Mouse (Mus musculus): ENCODE data around the gene Entpd3. TPM values are rescaled to one million over a fixed set of nuclear protein-coding genes. Genes with fewer than 3 reads are reported as not detected.

Gene Entpd3
- polyA plus RNA-seq, 1 experiment from 2014 or later, result 0.51 TPM

GRCm38 (mm10) chr9:120579808-120580207 lies 40.2 kb downstream of the Entpd3 start:
- Histone ChIP-seq H3K36me3 (ENCODE audit: control insufficient read depth, insufficient read depth, low read length) (peaks cover 4% of the 10 kb centered on the region), H3K4me3 (ENCODE audit: low read depth, low read length) (no peak overlapping the region), H3K4me1 (replicated peaks; ENCODE audit: control insufficient read depth, insufficient read depth, low read length) (peaks cover 7% of the 10 kb centered on the region; the same call in 1 of the 2 replicates), H3K9ac (ENCODE audit: low read depth, low read length) (no peak overlapping the region), H3K27me3 (ENCODE audit: control insufficient read depth, insufficient read depth, low read length) (no peaks in the 10 kb centered on the region), H3K4me2 (replicated peaks; ENCODE audit: low read depth, low read length) (no peak overlapping the region), H3K27ac (ENCODE audit: low read depth, low read length) (no peak overlapping the region), H3K9me3 (ENCODE audit: control insufficient read depth, low read length) (no peaks in the 10 kb centered on the region)
- 79% methylated on average over 7 of the region's 7 CpGs for WGBS
- DNase-seq (ENCODE audit: low spot score), result no peak
- no peak for ATAC-seq (ENCODE audit: low FRiP score)

- peak overlapping the region; percentile 36; the same call in 1 of the 2 replicates for H3K27ac ChIP-seq (ENCODE audit: low read depth, low read length)
- DNase-seq (ENCODE audit: low spot score), result peak; percentile 71
These were observed 42.5 kb downstream of the Entpd3 start for GRCm38 (mm10) chr9:120581941-120582618.

GRCm38 (mm10) chr9:120582619-120583308 lies 43.1 kb downstream of the Entpd3 start:
- no peaks in the 10 kb centered on the region for H3K36me3 ChIP-seq (ENCODE audit: control insufficient read depth, insufficient read depth, low read length)
- H3K4me3 ChIP-seq (ENCODE audit: low read depth, low read length), result peak overlapping the region; percentile 20
- peaks cover 7% of the 10 kb centered on the region; the same call in 1 of the 2 replicates for H3K4me1 ChIP-seq (replicated peaks; ENCODE audit: control insufficient read depth, insufficient read depth, low read length)
- H3K4me2 ChIP-seq (replicated peaks; ENCODE audit: low read depth, low read length), result peak overlapping the region; percentile 63
- ATAC-seq (ENCODE audit: low FRiP score) (peak; percentile 84), DNase-seq (ENCODE audit: low spot score) (peak; percentile 90)
- H3K9me3 ChIP-seq (ENCODE audit: control insufficient read depth, low read length), result no peaks in the 10 kb centered on the region
- H3K27ac ChIP-seq (ENCODE audit: low read depth, low read length), result peak overlapping the region; percentile 36; the same call in 1 of the 2 replicates
- 9% methylated on average over 28 of the region's 28 CpGs for WGBS
- H3K27me3 ChIP-seq (ENCODE audit: control insufficient read depth, insufficient read depth, low read length), result no peaks in the 10 kb centered on the region
- H3K9ac ChIP-seq (ENCODE audit: low read depth, low read length), result peak overlapping the region; percentile 7; the same call in 1 of the 2 replicates

More at GRCm38 (mm10) chr9:120581941-120582618, 42.5 kb downstream of the Entpd3 start:
- Histone ChIP-seq H3K27me3 (ENCODE audit: control insufficient read depth, insufficient read depth, low read length) (no peaks in the 10 kb centered on the region), H3K9me3 (ENCODE audit: control insufficient read depth, low read length) (no peaks in the 10 kb centered on the region), H3K36me3 (ENCODE audit: control insufficient read depth, insufficient read depth, low read length) (no peaks in the 10 kb centered on the region), H3K9ac (ENCODE audit: low read depth, low read length) (0 out of 2 replicates have a peak overlapping the region, but pooled peaks have one; percentile 7), H3K4me1 (replicated peaks; ENCODE audit: control insufficient read depth, insufficient read depth, low read length) (peaks cover 7% of the 10 kb centered on the region; the same call in 1 of the 2 replicates), H3K4me3 (ENCODE audit: low read depth, low read length) (peak overlapping the region; percentile 20), H3K4me2 (replicated peaks; ENCODE audit: low read depth, low read length) (peak overlapping the region; percentile 63)
- WGBS, result 22% methylated on average over 21 of the region's 21 CpGs
- peak; percentile 56 for ATAC-seq (ENCODE audit: low FRiP score)

- no peak for ATAC-seq (ENCODE audit: low FRiP score)
- Histone ChIP-seq H3K4me3 (ENCODE audit: low read depth, low read length) (no peak overlapping the region), H3K9me3 (ENCODE audit: control insufficient read depth, low read length) (no peaks in the 10 kb centered on the region), H3K27ac (ENCODE audit: low read depth, low read length) (no peak overlapping the region), H3K9ac (ENCODE audit: low read depth, low read length) (no peak overlapping the region), H3K27me3 (ENCODE audit: control insufficient read depth, insufficient read depth, low read length) (no peaks in the 10 kb centered on the region), H3K4me2 (replicated peaks; ENCODE audit: low read depth, low read length) (no peak overlapping the region), H3K36me3 (ENCODE audit: control insufficient read depth, insufficient read depth, low read length) (no peaks in the 10 kb centered on the region), H3K4me1 (replicated peaks; ENCODE audit: control insufficient read depth, insufficient read depth, low read length) (peaks cover 7% of the 10 kb centered on the region; the same call in 1 of the 2 replicates)
- WGBS, result 65% methylated on average over 3 of the region's 3 CpGs
- no peak for DNase-seq (ENCODE audit: low spot score)
These were observed 43.7 kb downstream of the Entpd3 start for GRCm38 (mm10) chr9:120583314-120583713.

- no peak overlapping the region for H3K9ac ChIP-seq (ENCODE audit: low read depth, low read length)
- no peak overlapping the region for H3K4me2 ChIP-seq (replicated peaks; ENCODE audit: low read depth, low read length)
- H3K27me3 ChIP-seq (ENCODE audit: control insufficient read depth, insufficient read depth, low read length), result no peaks in the 10 kb centered on the region
- 19% methylated on average over 3 of the region's 3 CpGs for WGBS
- H3K4me3 ChIP-seq (ENCODE audit: low read depth, low read length), result no peak overlapping the region
- peak; percentile 90 for DNase-seq (ENCODE audit: low spot score)
- H3K9me3 ChIP-seq (ENCODE audit: control insufficient read depth, low read length), result no peaks in the 10 kb centered on the region
- no peak overlapping the region for H3K27ac ChIP-seq (ENCODE audit: low read depth, low read length)
- H3K4me1 ChIP-seq (replicated peaks; ENCODE audit: control insufficient read depth, insufficient read depth, low read length), result peaks cover 7% of the 10 kb centered on the region; the same call in 1 of the 2 replicates
- ATAC-seq (ENCODE audit: low FRiP score), result no peak
- no peaks in the 10 kb centered on the region for H3K36me3 ChIP-seq (ENCODE audit: control insufficient read depth, insufficient read depth, low read length)
These were observed 46.9 kb downstream of the Entpd3 start for GRCm38 (mm10) chr9:120586546-120586945.

- Histone ChIP-seq H3K4me1 (replicated peaks; ENCODE audit: control insufficient read depth, insufficient read depth, low read length) (no peaks in the 10 kb centered on the region), H3K36me3 (ENCODE audit: control insufficient read depth, insufficient read depth, low read length) (no peaks in the 10 kb centered on the region), H3K9me3 (ENCODE audit: control insufficient read depth, low read length) (no peaks in the 10 kb centered on the region), H3K4me2 (replicated peaks; ENCODE audit: low read depth, low read length) (no peak overlapping the region), H3K27me3 (ENCODE audit: control insufficient read depth, insufficient read depth, low read length) (no peaks in the 10 kb centered on the region), H3K27ac (ENCODE audit: low read depth, low read length) (no peak overlapping the region), H3K4me3 (ENCODE audit: low read depth, low read length) (no peak overlapping the region), H3K9ac (ENCODE audit: low read depth, low read length) (no peak overlapping the region)
- DNase-seq (ENCODE audit: low spot score) (peak; percentile 91), ATAC-seq (ENCODE audit: low FRiP score) (no peak)
- WGBS, result 6% methylated on average over 9 of the region's 9 CpGs
These were observed 51.9 kb downstream of the Entpd3 start for GRCm38 (mm10) chr9:120591490-120591889.

GRCm38 (mm10) chr9:120593383-120594101 lies 53.9 kb downstream of the Entpd3 start:
- no peak overlapping the region for H3K9ac ChIP-seq (ENCODE audit: low read depth, low read length)
- ATAC-seq (ENCODE audit: low FRiP score), result no peak
- WGBS, result 49% methylated on average over 9 of the region's 9 CpGs
- no peak for DNase-seq (ENCODE audit: low spot score)
- no peaks in the 10 kb centered on the region for H3K4me1 ChIP-seq (replicated peaks; ENCODE audit: control insufficient read depth, insufficient read depth, low read length)
- no peak overlapping the region for H3K4me3 ChIP-seq (ENCODE audit: low read depth, low read length)
- H3K27me3 ChIP-seq (ENCODE audit: control insufficient read depth, insufficient read depth, low read length), result no peaks in the 10 kb centered on the region
- no peaks in the 10 kb centered on the region for H3K9me3 ChIP-seq (ENCODE audit: control insufficient read depth, low read length)
- H3K27ac ChIP-seq (ENCODE audit: low read depth, low read length), result no peak overlapping the region
- no peaks in the 10 kb centered on the region for H3K36me3 ChIP-seq (ENCODE audit: control insufficient read depth, insufficient read depth, low read length)
- no peak overlapping the region for H3K4me2 ChIP-seq (replicated peaks; ENCODE audit: low read depth, low read length)

- WGBS, result 54% methylated on average over 6 of the region's 6 CpGs
- Histone ChIP-seq H3K4me1 (replicated peaks; ENCODE audit: control insufficient read depth, insufficient read depth, low read length) (no peaks in the 10 kb centered on the region), H3K9ac (ENCODE audit: low read depth, low read length) (no peak overlapping the region), H3K4me3 (ENCODE audit: low read depth, low read length) (no peak overlapping the region), H3K27ac (ENCODE audit: low read depth, low read length) (no peak overlapping the region), H3K4me2 (replicated peaks; ENCODE audit: low read depth, low read length) (no peak overlapping the region), H3K36me3 (ENCODE audit: control insufficient read depth, insufficient read depth, low read length) (no peaks in the 10 kb centered on the region), H3K9me3 (ENCODE audit: control insufficient read depth, low read length) (no peaks in the 10 kb centered on the region), H3K27me3 (ENCODE audit: control insufficient read depth, insufficient read depth, low read length) (no peaks in the 10 kb centered on the region)
- DNase-seq (ENCODE audit: low spot score) (no peak), ATAC-seq (ENCODE audit: low FRiP score) (no peak)
These were observed 55.2 kb downstream of the Entpd3 start for GRCm38 (mm10) chr9:120594839-120595238.
